Mouse (Mus musculus) left cerebral cortex, postnatal 10 days (tissue): ENCODE results near the gene Cdca3. TPM values are rescaled to one million over a fixed set of nuclear protein-coding genes. Genes with fewer than 3 reads are reported as not detected.
A peak's percentile ranks its signal among the peaks of the same experiment; 100 is the strongest.
"Not testable (repeated sequence)": the region's sequence is repeated elsewhere in the genome, so short reads cannot be mapped to it uniquely, and the experiment has no call there.

Experiments used
- DNase-seq, 2 experiments: peaks; one replicate each; pipeline ENCODE4 v3.0.0; 2021 to 2022; ENCODE audit warnings: low spot score in 2 of 2, mixed read lengths in 1 of 2; ENCODE audit errors: extremely low spot score in 1 of 2
- intact Hi-C: fragments of 180-260 bp; cut with DNase I; formaldehyde crosslinking; loops from one replicate; pipeline ENCODE4 v1.15.1; 2025
- total RNA-seq, 2 experiments: library from RNA; stranded (reverse); gene quantifications; 2 replicates each; pipeline ENCODE4 v1.2.3; 2021

Gene Cdca3
- total RNA-seq: 1 to 10 TPM; 2.8 to 4.4 TPM

- peak; percentile 99 for DNase-seq
- intact Hi-C loops: no loop called here
Observed at GRCm38 (mm10) chr6:124828868-124829798, at the start of gene Cdca3, which contains the start of gene Usp5. Gene Cdca3, plus strand, starts transcription at chr6:124829547. Gene Usp5, minus strand, starts transcription at chr6:124829484.

GRCm38 (mm10) chr6:124779984-124780416 lies 49.3 kb upstream of the Cdca3 start:
- no peak for DNase-seq
- intact Hi-C loops: no loop called here

- DNase-seq: no peak
Observed at GRCm38 (mm10) chr6:124780917-124781316, 48.4 kb upstream of the Cdca3 start.

GRCm38 (mm10) chr6:124782436-124782835 lies 46.9 kb upstream of the Cdca3 start:
- DNase-seq: peak in 1 of 2 experiments; percentile 81
- intact Hi-C loops: no loop called here

More at GRCm38 (mm10) chr6:124780917-124781316, 48.4 kb upstream of the Cdca3 start:
- intact Hi-C loops: no loop called here

- intact Hi-C loops: no loop called here
- peak in 1 of 2 experiments; percentile 33 for DNase-seq
Observed at GRCm38 (mm10) chr6:124786756-124787420, 42.5 kb upstream of the Cdca3 start.

- peak in 1 of 2 experiments; percentile 31 for DNase-seq
- intact Hi-C loops: no loop called here
Observed at GRCm38 (mm10) chr6:124787722-124788121, 41.6 kb upstream of the Cdca3 start.

- no peak for DNase-seq
- intact Hi-C loops: no loop called here
Observed at GRCm38 (mm10) chr6:124789519-124789918, 39.8 kb upstream of the Cdca3 start.

GRCm38 (mm10) chr6:124790121-124790520 lies 39.2 kb upstream of the Cdca3 start:
- DNase-seq: no peak
- intact Hi-C loops: no loop called here

- intact Hi-C loops: no loop called here
- DNase-seq: no peak
Observed at GRCm38 (mm10) chr6:124791911-124792310, 37.4 kb upstream of the Cdca3 start.

- no peak for DNase-seq
- intact Hi-C loops: no loop called here
Observed at GRCm38 (mm10) chr6:124795781-124796180, 33.6 kb upstream of the Cdca3 start.

GRCm38 (mm10) chr6:124796200-124796599 lies 33.1 kb upstream of the Cdca3 start:
- intact Hi-C loops: no loop called here
- no peak for DNase-seq

GRCm38 (mm10) chr6:124802400-124802799 lies 26.9 kb upstream of the Cdca3 start:
- DNase-seq, intact Hi-C loops: not testable (repeated sequence)

- DNase-seq: no peak
- intact Hi-C loops: no loop called here
Observed at GRCm38 (mm10) chr6:124803061-124803460, 26.3 kb upstream of the Cdca3 start.

- DNase-seq, intact Hi-C loops: not testable (repeated sequence)
Observed at GRCm38 (mm10) chr6:124803691-124804090, 25.7 kb upstream of the Cdca3 start.

GRCm38 (mm10) chr6:124804341-124804740 lies 25.0 kb upstream of the Cdca3 start:
- no peak for DNase-seq
- intact Hi-C loops: no loop called here

GRCm38 (mm10) chr6:124805341-124806321 lies 23.7 kb upstream of the Cdca3 start:
- intact Hi-C loops: loop anchor here (5.0 kb wide), 1 partner anchor 48 kb away; the partner anchor contains the start of genes Atn1 and Gm45234
- DNase-seq: peak; percentile 92 to 98

GRCm38 (mm10) chr6:124806446-124807140 lies 22.8 kb upstream of the Cdca3 start:
- intact Hi-C loops: loop anchor here (5.0 kb wide), 1 partner anchor 49 kb away; the partner anchor contains the start of genes Atn1 and Gm45234
- DNase-seq: no peak

GRCm38 (mm10) chr6:124807366-124807765 lies 22.0 kb upstream of the Cdca3 start:
- intact Hi-C loops: loop anchor here (5.0 kb wide), 1 partner anchor 50 kb away; the partner anchor contains the start of genes Atn1 and Gm45234
- DNase-seq: no peak
